Mouse (Mus musculus): ENCODE measurements at regions not wholly inside any gene's neighbourhood (a gene's known extent, or its start where the extent isn't known, plus 50 kb on each side); places are given as distances from the start of the nearest gene placed in this dataset.

- H3K9me3 ChIP-seq (ENCODE audit: low read length): no peaks in the 10 kb centered on the region
- H3K4me3 ChIP-seq (replicated peaks; ENCODE audit: low read length): no peak overlapping the region
- TF ChIP-seq POU5F1 (IDR thresholded peaks at IDR 0.05; ENCODE audit: borderline replicate concordance, low read length) (no peak), NANOG (IDR thresholded peaks at IDR 0.05; ENCODE audit: borderline replicate concordance, low read length) (no peak), CTCF (conservative IDR thresholded peaks at IDR 0.05; ENCODE audit: low read length) (no peak)
- no peaks in the 10 kb centered on the region for H3K27me3 ChIP-seq (ENCODE audit: insufficient read depth, low read length)
- no peaks in the 10 kb centered on the region for H3K36me3 ChIP-seq (ENCODE audit: insufficient read depth, low read length)
- no peaks in the 10 kb centered on the region for H3K4me1 ChIP-seq (replicated peaks; ENCODE audit: low read depth, low read length)
Observed at GRCm38 (mm10) chr12:65944251-65944650, 339.9 kb downstream of the Rpl10l start.

GRCm38 (mm10) chr12:65942166-65942565 is 342.0 kb downstream of the Rpl10l start:
- no peaks in the 10 kb centered on the region for H3K4me1 ChIP-seq (replicated peaks; ENCODE audit: low read depth, low read length)
- TF ChIP-seq NANOG (IDR thresholded peaks at IDR 0.05; ENCODE audit: borderline replicate concordance, low read length) (no peak), POU5F1 (IDR thresholded peaks at IDR 0.05; ENCODE audit: borderline replicate concordance, low read length) (no peak), CTCF (conservative IDR thresholded peaks at IDR 0.05; ENCODE audit: low read length) (no peak)
- no peak overlapping the region for H3K4me3 ChIP-seq (replicated peaks; ENCODE audit: low read length)
- H3K27me3 ChIP-seq (ENCODE audit: insufficient read depth, low read length): no peaks in the 10 kb centered on the region
- no peaks in the 10 kb centered on the region for H3K9me3 ChIP-seq (ENCODE audit: low read length)
- H3K36me3 ChIP-seq (ENCODE audit: insufficient read depth, low read length): no peaks in the 10 kb centered on the region

GRCm38 (mm10) chr12:65931848-65932247 is 352.4 kb downstream of the Rpl10l start:
- no peaks in the 10 kb centered on the region for H3K4me1 ChIP-seq (replicated peaks; ENCODE audit: low read depth, low read length)
- H3K9me3 ChIP-seq (ENCODE audit: low read length): no peaks in the 10 kb centered on the region
- H3K36me3 ChIP-seq (ENCODE audit: insufficient read depth, low read length): no peaks in the 10 kb centered on the region
- H3K27me3 ChIP-seq (ENCODE audit: insufficient read depth, low read length): no peaks in the 10 kb centered on the region
- no peak overlapping the region for H3K4me3 ChIP-seq (replicated peaks; ENCODE audit: low read length)
- TF ChIP-seq POU5F1 (IDR thresholded peaks at IDR 0.05; ENCODE audit: borderline replicate concordance, low read length) (no peak), CTCF (conservative IDR thresholded peaks at IDR 0.05; ENCODE audit: low read length) (peak; percentile 13; the same call in 1 of the 2 replicates)

GRCm38 (mm10) chr12:65929718-65930377 is 354.4 kb downstream of the Rpl10l start:
- TF ChIP-seq CTCF (conservative IDR thresholded peaks at IDR 0.05; ENCODE audit: low read length): no peak
- Histone ChIP-seq H3K36me3 (ENCODE audit: insufficient read depth, low read length) (no peaks in the 10 kb centered on the region), H3K9me3 (ENCODE audit: low read length) (no peaks in the 10 kb centered on the region), H3K4me1 (replicated peaks; ENCODE audit: low read depth, low read length) (no peaks in the 10 kb centered on the region), H3K4me3 (replicated peaks; ENCODE audit: low read length) (no peak overlapping the region), H3K27me3 (ENCODE audit: insufficient read depth, low read length) (no peaks in the 10 kb centered on the region)

All from E14TG2a.4 (cell line).